Mouse (Mus musculus): ENCODE results near the gene Smyd4.

Gene Smyd4

DNA sequence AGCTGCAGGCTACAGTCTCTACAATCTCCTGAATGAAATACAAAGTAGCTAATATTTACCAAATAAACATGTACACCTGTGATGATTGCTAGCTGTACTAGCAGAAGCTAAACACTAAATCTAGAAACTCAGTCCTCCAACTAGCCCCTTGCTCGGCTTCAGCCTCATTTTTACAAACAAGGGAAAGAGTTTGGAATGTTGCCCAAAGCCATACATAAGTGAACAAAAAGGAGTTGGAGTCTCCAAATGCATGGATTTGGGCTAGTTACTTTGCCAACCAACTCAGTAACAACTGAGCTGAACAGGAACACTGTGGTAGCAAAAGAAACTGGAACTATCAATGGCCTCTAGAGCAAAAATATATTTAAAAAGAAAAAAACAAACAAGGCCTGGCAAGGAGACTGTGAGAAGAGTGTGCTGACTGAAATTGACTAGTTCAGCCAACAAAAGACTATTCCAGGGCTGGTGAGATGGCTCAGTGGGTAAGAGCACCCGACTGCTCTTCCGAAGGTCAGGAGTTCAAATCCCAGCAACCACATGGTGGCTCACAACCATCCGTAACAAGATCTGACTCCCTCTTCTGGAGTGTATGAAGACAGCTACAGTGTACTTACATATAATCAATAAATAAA lies 1.6 kb upstream of the Smyd4 start:
- DNase-seq (ENCODE audit: low spot score in 2 of 2), result peak in 1 of 2 experiments; percentile 19

DNA sequence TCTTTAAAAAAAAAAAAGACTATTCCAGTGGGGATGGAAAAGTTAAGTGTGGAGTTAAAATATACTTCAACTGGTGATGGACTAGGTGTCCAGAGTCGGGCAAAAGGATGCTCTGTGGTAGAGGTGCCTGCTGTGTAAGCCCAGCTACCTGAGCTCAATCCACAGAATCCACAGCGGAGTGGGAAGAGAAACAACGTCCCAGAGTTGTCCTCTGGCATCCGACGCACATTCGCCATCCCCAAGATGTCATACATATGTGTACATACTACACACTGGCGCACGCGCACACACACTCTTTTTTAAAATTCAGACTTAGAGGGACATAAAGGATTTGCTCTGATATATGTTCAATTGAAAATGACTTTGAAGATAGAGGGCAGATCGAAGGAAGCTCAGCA lies 1.0 kb upstream of the Smyd4 start:
- DNase-seq (ENCODE audit: low spot score in 2 of 2), result peak in 1 of 2 experiments; percentile 55

DNA sequence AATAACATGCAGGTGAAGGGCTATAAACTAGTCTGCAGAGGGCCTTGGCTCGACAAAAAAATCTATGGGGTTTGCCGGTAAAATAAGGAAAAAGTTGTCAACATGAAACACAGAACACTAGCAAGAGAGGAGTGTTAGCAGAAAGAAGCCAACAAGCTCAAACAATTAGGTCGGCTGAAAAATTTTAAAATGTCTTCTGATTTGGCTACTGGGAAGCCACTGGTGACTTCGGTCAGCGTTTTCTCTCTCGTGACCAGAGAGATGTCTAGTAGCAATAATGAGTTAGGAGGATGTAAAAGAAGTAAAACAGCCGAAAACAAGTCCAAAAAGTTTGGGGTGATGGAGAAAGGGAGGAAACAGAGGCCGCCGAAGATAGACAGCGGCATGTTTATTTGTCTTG lies 637 bp upstream of the Smyd4 start:
- no peak for DNase-seq (ENCODE audit: low spot score in 2 of 2)

DNA sequence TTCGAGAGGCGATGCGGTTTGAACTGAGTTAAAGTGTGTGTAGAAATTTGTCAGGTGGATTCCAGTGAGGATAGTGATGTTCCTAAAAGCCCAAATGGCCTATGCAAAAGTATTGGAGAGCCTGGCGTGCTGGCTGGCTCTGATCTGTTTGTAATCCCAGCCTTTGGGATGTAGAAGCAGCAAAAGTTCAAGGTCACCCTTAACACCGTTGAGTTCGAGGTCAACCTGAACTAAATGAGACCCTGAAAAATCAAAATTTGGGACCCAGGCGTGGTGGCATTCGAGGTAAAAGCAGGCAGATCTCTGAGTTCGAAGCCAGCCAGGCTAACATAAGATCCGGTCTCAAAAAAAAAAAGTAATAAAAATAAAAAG lies 643 bp downstream of the Smyd4 start:
- no peak for DNase-seq (ENCODE audit: low spot score in 2 of 2)

DNA sequence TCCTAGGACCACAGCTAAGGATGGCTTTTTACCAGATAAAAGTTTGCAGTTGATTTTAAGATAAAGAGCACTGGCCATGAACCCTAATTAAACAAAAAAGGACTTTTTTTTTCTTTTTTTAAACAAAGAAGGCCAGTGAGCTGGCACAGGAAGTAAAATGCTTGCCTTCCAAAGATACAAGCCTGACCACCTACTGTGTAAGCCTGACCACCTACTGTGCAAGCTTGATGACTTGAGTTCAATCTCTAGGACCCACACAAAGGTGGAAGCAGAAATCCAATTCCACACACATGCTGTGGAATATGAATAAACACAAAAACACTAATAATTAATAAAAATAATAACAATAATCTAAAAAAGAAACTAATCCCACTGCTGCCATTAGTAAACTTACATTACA lies 3.0 kb downstream of the Smyd4 start:
- no peak for DNase-seq (ENCODE audit: low spot score in 2 of 2)

DNA sequence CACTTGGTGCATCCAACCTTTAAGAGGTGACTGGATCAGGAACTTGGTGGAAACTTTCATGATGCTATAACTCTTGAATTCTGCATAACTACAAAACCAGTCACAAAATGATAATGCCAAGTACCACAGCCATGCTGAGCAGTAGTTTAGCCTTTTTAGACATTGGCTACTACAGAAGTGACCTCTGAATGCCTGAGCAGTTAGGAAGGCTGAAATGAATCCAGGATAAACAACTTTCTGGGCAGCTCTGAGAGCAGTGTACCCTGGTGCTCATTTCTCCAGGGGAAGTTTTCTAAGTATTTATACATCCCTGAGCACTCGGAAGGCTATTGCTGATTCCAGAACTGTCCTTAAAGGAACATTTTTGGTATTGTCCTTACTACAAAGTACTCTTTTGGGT lies 7.2 kb downstream of the Smyd4 start:
- no peak for DNase-seq (ENCODE audit: low spot score in 2 of 2)

DNA sequence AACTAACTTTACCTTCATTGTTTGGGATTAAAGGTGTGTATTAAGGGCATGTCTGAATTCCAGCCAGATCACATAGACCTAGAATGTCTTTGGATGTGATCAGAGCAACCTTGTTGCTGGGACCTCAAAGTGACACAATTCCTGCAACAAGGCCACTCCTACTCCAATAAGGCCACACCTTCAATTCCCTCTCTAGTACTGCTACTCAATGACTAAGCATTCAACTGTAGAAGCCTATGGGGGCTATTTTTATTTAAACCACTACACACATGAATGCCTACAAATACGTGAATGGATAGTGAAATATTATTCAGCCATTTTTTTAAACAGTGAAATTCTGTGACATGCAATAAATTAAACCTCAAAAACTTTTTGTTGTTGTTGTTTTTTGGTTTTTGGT lies 28.9 kb downstream of the Smyd4 start:
- DNase-seq (ENCODE audit: low spot score in 2 of 2), result no peak

DNA sequence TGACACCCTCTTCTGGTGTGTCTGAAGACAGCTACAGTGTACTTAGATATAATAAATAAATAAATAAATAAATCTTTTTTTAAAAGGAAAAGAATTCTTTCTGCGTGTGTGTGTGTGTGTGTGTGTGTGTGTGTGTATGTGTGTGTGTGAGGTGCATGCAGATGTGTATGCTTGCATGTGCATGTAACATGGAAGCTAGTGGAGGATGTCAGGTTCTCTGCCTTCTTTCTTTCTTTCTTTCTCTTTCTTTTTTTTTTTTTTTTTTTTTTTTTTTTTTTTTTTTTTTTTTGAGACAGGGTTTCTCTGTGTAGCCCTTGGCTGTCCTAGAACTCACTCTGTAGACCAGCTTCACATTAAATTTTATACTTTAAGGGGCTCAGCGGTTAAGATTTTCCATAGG lies 30.6 kb downstream of the Smyd4 start:
- peak in 1 of 2 experiments; percentile 13 for DNase-seq (ENCODE audit: low spot score in 2 of 2)

DNA sequence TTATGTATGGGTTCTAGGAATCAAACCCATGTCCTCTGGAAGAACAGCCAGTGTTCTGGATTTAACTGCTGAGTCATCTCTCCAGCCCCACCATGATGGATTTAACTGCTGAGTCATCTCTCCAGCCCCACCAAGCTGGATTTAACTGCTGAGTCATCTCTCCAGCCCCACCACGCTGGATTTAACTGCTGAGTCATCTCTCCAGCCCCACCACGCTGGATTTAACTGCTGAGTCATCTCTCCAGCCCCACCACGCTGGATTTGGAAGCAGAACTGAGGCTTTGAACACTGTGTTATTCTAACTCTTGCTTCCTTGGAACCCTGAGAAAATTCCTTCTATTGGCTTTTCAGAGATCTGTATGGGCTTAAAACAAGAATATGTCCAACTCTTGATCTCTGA lies 35.3 kb downstream of the Smyd4 start:
- peak; percentile 48 to 56 for DNase-seq (ENCODE audit: low spot score in 2 of 2)

DNA sequence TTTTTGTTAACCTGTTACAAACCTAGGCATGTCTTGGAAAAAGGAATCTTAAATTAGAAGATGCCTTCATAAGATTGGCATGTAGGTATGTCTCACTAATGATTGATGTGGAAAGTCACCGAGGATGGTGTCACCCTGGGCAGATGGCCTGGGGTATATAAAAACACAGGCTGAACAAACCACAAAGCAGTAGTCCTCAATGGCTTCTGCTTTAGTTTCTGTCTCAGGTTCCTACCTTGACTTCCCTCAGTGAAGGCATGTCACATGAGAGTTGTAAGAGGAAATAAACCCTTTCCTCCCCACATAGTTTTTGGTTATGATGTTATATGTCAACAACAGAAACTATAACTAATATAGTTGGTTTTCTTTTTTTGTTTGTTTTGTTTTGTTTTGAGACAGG lies 47.4 kb downstream of the Smyd4 start:
- no peak for DNase-seq (ENCODE audit: low spot score in 2 of 2)

DNA sequence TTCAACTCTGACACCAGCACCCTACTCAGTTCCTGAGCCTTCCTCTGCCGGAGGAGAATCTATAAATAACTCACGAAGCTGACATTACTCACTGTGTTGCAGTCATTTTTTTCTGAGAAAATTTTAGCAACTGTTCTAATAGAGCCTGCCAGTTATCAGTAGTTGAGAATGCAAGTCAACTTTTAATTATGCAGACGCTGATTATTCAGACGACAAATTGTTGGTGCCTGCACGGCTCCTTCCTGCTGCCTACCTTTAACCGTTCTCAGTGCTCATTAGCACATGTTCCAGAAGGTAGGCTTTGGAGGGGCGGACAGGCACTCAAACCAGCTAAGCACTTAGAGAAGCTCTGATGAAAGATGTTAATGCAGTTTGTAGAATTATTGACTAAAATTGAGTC lies 49.2 kb downstream of the Smyd4 start:
- no peak for DNase-seq (ENCODE audit: low spot score in 2 of 2)

DNA sequence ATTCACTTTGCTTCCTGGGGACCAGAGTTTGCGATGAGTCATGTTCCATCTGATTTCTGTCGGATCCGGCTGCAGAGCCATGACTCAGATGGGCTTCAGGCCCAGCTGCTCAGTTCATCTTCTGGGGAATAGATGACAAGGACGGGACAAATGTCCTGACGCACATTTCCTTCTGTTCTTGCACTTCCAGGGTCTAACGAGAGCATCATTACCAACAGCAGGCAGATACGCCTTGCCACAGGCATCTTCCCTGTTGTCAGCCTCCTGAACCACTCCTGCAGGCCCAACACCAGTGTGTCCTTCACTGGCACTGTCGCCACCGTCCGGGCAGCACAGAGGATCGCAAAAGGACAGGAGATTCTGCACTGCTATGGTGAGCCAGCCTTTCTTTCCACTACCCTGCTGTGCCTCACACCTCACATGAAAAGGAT lies 51.2 kb downstream of the Smyd4 start:
- no peak for DNase-seq (ENCODE audit: low spot score in 2 of 2)

DNA sequence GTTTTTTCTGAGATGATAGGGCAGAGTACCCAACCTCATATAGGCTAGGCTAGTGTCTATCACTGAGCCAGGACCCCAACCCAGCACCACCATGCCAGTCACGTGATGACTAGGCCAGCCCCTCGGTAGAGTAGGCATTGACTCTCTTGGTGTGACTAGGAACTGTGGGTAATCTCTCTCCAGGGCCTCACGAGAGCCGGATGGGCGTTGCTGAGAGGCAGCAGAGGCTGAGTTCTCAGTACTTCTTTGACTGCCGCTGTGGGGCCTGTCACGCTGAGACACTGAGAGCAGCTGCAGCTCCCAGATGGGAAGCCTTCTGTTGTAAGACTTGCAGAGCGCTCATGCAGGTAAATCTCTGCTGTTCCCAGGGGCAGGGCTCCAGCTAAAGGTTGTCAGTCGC lies 51.9 kb downstream of the Smyd4 start:
- peak in 1 of 2 experiments; percentile 30 for DNase-seq (ENCODE audit: low spot score in 2 of 2)

DNA sequence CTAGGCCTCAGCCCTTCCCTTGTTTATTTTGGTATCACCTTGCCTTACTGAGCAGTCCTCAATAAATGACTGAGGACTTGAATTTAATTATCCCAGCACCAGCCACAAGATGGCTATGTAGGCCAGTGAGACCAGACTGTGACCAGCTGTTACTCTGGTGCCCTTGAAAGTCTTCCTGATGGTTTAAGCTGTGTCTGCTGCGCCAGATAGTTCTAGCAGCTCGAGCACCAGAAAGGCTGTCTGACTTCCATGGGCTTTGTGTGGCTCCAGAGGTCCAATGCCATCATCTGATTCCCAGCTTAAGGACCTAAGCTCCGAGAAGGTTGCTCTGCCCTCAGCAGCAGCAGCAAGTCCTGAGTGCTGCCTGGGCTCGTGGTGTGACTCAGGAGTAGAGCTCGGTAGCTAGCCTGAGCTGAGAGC lies 54.0 kb downstream of the Smyd4 start:
- peak in 1 of 2 experiments; percentile 31 for DNase-seq (ENCODE audit: low spot score in 2 of 2)

DNA sequence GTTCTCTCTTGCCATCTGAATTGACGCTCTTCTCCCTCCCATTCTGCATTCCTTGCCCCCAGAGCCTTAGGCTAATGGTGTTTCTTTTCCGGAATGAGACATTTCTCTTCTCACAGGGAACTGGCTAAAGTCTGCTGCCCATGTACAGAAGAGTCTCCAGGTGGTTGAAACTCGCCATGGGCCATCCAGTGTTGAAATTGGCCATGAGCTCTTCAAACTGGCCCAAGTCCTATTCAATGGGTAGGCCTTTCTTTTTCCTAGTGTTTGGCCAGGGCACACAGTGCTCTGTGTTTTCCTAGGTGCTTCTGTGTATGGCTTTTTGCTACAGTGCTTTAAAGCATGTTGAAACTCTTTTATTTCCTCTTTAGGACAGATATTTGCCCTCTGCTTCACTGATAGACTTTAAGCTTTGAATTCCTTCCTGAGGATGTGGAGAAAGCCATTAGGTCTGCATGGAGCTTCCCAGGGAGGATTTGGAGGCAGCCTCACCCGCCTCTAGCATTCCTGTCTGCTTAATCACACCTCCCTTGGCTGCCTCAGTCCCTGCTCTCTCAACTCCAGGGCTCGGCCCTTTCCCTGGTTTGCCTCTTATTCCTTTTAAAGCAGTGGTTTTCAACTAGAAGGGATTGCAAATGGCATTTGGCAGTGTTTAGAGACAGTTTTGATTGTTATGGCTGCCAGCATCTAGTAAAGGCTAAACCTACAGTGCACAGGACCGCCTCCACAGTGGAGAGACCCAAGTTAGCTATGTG lies 55.2 kb downstream of the Smyd4 start:
- no peak for DNase-seq (ENCODE audit: low spot score in 2 of 2)

DNA sequence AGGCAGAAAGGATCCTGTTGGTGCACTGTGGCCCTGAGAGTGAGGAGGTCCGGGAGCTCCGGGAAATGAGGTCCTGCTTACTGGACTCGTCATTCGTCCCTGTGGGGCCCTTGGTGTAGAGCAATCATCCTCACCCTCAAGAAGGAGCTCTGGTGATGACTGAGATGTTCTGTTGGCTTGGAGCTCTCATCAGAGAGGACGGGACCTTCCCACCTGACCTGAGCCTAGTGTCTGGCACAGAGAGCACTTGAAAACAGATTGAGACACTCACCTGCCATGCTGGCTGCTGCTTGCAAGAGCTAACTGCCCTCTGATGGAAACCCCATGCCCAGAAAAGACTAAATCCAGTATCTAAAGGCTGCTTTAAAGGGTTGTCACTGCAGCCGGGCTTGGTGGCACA lies 56.6 kb downstream of the Smyd4 start:
- DNase-seq (ENCODE audit: low spot score in 2 of 2), result no peak

DNA sequence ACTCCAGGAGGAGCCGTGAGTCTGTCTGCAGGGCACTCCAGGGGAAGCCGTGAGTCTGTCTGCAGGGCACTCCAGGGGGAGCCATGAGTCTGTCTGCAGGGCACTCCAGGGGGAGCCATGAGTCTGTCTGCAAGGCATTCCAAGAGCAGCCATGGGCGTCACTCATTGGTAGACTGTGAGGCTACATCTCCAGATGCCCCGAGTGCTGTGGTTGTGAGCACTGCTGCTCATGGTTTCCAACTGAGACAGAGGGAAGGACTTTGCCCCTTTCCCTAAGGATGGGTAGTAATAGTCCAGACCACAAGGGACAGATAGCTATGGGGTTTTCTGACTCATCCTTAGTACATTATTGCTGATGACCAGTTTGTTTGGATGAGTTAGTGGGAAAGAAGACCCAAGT lies 57.9 kb downstream of the Smyd4 start:
- no peak for DNase-seq (ENCODE audit: low spot score in 2 of 2)

DNA sequence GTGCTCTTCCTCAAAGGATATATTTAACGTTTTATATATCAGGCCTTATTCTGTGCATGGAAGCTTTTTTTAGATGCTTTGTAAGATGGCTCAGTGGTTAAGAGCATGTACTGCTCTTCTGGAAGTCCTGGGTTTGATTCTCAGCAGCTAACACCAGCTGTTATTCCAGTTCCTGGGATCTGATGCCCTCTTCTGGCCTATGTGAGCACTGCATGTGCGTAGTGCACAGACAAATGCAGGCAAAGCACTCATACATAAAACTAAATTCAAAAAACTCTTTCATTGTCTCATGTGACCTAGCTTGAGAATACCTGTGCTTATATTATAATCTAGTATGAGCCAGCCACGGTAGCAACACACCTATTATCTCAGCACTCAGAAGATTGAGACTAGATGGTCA lies 58.6 kb downstream of the Smyd4 start:
- peak; percentile 71 to 88 for DNase-seq (ENCODE audit: low spot score in 2 of 2)

DNA sequence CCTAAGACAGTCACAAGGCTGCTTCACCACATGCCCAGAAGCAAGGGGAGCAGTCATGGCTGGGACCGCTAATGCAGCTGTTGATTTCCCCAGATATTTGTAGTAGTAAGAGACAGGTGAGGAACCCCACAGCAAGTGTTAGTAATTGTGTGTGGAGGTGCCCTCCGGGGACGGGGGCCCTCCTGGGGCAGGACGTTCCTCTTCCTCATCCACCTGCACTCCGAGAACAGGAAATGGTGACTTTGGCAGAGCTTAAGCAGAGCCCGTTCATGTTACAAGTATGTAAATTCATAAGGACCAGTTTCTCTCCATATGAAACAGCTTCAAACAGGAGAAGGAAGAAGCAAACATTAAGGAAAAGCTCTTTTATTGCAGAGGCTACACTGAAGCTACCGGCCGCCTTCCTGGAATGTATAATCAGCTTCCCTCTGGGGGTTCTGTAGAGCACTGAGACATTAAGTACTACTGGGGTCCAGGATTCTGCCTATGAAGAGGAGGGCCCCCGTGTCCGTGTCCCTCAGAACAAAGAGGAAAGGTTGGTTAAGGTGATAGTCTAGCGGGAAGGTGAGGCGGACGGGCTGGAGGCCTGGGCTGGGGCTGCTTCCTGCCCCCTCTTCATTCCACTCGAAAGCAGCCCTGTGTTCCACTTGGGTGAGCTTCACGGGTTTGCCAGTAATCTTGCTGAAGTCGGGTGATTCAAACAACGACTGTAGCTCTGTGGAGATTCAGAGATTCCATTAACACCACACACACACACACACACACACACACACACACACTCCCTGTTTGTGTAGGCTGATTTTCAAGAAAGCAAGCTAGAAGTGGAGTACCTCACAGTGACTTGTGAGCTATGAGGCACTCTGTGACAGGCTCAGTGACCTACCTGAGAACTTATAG lies 61.7 kb downstream of the Smyd4 start:
- no peak for DNase-seq (ENCODE audit: low spot score in 2 of 2)

DNA sequence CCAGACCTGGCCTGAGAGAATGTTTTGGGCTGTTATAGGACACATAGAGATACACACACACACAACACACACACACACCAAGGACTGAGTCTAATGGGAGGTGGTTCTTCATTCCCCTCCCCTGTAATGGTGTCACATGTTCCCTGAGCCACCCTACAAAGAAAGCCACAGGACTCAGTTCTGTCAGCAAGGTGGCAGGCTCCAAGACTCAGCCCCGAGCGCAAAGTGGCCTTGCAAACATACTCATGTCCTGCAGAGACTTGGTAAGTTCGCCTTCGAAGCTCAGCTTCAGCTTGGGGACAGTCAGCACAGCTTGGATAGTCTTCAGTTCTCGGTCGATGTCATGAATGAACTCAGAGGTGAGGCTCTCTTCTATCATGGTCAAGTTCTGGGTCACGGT lies 62.4 kb downstream of the Smyd4 start:
- no peak for DNase-seq (ENCODE audit: low spot score in 2 of 2)

DNA sequence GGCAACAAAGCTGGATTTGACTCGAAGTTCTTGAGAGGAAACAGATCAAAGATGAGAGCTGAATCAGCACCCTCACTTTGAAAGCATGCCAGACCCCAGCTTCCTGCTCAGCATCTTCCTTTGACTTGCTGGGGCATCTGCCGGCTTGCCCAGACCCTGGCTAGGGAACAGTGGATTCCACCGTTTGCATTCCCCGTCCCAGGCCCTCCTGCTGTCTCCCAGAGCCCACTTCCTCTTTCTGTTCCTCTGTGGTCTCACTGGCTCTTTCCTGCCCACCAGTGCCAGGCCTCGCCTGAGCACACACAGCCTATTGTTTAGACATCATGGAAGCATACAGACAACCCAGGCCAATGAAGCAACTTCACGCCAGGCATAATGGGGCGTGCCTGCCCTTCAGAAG lies 66.9 kb downstream of the Smyd4 start:
- DNase-seq (ENCODE audit: low spot score in 2 of 2), result no peak

DNA sequence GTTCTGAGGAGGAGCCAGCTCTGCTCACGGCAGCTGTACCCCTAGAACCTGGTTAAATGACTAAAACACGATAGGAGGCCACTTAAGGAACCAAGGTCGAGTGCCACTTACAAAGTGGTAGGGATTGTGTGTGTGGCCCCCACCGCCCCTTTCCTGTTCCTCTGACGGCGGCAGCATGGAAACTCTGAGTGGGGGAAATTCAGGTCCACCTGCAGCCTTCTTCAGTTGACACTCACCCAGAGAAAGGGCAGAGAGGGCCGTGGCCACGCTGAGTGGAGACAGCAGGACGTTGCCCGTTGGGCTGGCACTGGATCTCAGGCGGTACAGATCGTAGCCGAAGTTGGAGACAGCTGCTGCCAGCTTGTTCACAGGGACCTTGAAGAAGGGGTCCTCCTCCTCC lies 67.8 kb downstream of the Smyd4 start:
- DNase-seq (ENCODE audit: low spot score in 2 of 2), result no peak

DNA sequence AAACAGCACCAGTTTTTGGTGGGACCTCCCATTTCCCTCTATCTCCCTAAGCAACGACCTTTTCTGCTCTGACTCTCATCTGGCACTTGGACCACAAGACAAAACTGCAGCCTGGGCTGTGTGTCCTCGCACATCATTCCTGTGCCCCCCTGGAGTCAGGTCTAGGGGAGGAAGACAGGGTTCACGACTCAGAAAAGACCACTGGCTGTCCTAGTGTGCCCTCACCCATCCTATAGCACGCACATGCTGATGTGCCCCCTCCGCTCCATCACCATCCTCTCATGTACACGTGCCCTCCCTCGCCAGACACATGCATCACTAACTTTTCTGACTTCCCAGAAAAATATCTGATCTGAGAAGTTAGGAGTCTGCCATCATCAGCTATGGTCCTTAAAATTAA lies 71.8 kb downstream of the Smyd4 start:
- DNase-seq (ENCODE audit: low spot score in 2 of 2), result no peak

Data from spleen, postnatal 4 days (tissue).